ENCODE assay signal across 21 mouse cellular contexts in the genomic region with DNA sequence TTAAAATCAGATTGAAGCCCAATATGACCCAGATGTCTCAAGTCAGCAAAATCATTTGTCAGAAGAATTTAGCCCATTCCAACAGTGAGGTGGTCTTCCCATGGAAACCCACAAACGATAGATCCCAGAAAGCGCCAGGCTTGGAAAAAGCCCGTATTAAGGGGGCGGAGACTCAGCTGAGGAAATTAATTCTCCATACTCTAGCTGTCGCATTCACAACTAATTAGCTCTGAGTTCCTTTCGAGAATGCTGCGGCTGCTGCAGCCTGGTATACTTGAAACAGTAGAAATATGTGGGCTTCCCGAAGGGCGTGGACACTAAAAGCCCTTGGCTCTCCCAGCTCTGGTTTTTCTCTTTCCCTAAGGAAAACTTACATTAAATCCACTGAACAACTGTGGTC.
A peak's percentile ranks its signal among the peaks of the same experiment; 100 is the strongest.
DNase-seq lines count a peak whose midpoint lies in the region; ATAC-seq and TF ChIP-seq lines count a peak whose summit lies in the region.
"Had no signal": no experiment of that assay in that cellular context is flagged by ENCODE, and none has a peak within 500 bp of the region (broad histone marks: within the 10 kb centered on the region; RNA-seq: fewer than 3 reads in every experiment).

No protein-coding gene starts in this region.

- peak; percentile 30 for ATAC-seq in limb, embryonic 14.5 days (ENCODE audit: low FRiP score, low read depth)
- no peak for ATAC-seq in embryonic facial prominence, embryonic 13.5 days (ENCODE audit: insufficient number of reproducible peaks, insufficient read depth, low FRiP score, low TSS enrichment, low read depth)
- ATAC-seq in limb, embryonic 15.5 days (ENCODE audit: insufficient number of reproducible peaks, low FRiP score, low TSS enrichment, low read depth), result no peak
- ATAC-seq: forebrain, embryonic 13.5 days; forebrain, embryonic 15.5 days; forebrain, postnatal 0 days had no signal

- no peaks in the 10 kb centered on the region for H3K36me3 ChIP-seq in limb, embryonic 14.5 days (ENCODE audit: control insufficient read depth, insufficient read depth, low read length)
- no peaks in the 10 kb centered on the region for H3K36me3 ChIP-seq in limb, embryonic 10.5 days
- H3K36me3 ChIP-seq in embryonic facial prominence, embryonic 13.5 days, result no peaks in the 10 kb centered on the region
- no peaks in the 10 kb centered on the region for H3K36me3 ChIP-seq in limb, embryonic 15.5 days
- H3K36me3 ChIP-seq: embryonic facial prominence, embryonic 12.5 days; forebrain, embryonic 15.5 days had no signal

- WGBS in limb, embryonic 14.5 days, result 57% methylated on average over 9 of the region's 9 CpGs
- WGBS in limb, embryonic 10.5 days, result 89% methylated on average over 9 of the region's 9 CpGs
- WGBS in embryonic facial prominence, embryonic 13.5 days, result 34% methylated on average over 9 of the region's 9 CpGs
- 50% methylated on average over 9 of the region's 9 CpGs for WGBS in limb, embryonic 15.5 days

- H3K4me2 ChIP-seq in limb, embryonic 14.5 days (replicated peaks; ENCODE audit: low read depth, low read length, severe bottlenecking), result no peak overlapping the region
- H3K4me2 ChIP-seq in embryonic facial prominence, embryonic 13.5 days, result 0 out of 2 replicates have a peak overlapping the region, but pooled peaks have one; percentile 1
- H3K4me2 ChIP-seq in limb, embryonic 15.5 days, result no peak overlapping the region
- H3K4me2 ChIP-seq: embryonic facial prominence, embryonic 12.5 days; forebrain, embryonic 13.5 days; forebrain, embryonic 15.5 days had no signal

- DNase-seq in heart, adult 11 months, result peak; percentile 64
- no peak for DNase-seq in heart, adult 18-20 months
- DNase-seq in limb, embryonic 14.5 days (ENCODE audit: low spot score), result no peak
- no peak for DNase-seq in limb, embryonic 10.5 days (ENCODE audit: low spot score)
- no peak for DNase-seq in adrenal gland, postnatal 14 days
- DNase-seq in thymus, postnatal 36 days, result no peak
- DNase-seq: adrenal gland, adult 2 months; adrenal gland, postnatal 10 days; adrenal gland, postnatal 36 days; cerebellum, adult 11 months; cerebellum, adult 18-20 months; cerebellum, adult 8-10 months; cerebellum, adult 9-11 months; cerebellum, postnatal 14 days; cerebellum, postnatal 36 days; forebrain, postnatal 0 days had no signal

- H3K9me3 ChIP-seq in limb, embryonic 14.5 days (ENCODE audit: control insufficient read depth, low read length), result peaks cover 5% of the 10 kb centered on the region; the same call in 1 of the 2 replicates
- 0 out of 2 replicates have a peak, but pooled peaks cover 4% of the 10 kb centered on the region for H3K9me3 ChIP-seq in limb, embryonic 10.5 days (replicated peaks)
- H3K9me3 ChIP-seq in embryonic facial prominence, embryonic 13.5 days, result no peaks in the 10 kb centered on the region
- H3K9me3 ChIP-seq in limb, embryonic 15.5 days, result no peaks in the 10 kb centered on the region; the same call in 1 of the 2 replicates
- H3K9me3 ChIP-seq: forebrain, embryonic 13.5 days; forebrain, embryonic 15.5 days had no signal

- no peak overlapping the region for H3K4me3 ChIP-seq in limb, embryonic 14.5 days (replicated peaks; ENCODE audit: low read length)
- H3K4me3 ChIP-seq in limb, embryonic 10.5 days, result no peak overlapping the region
- no peak overlapping the region for H3K4me3 ChIP-seq in embryonic facial prominence, embryonic 13.5 days
- H3K4me3 ChIP-seq in limb, embryonic 15.5 days, result no peak overlapping the region
- H3K4me3 ChIP-seq: embryonic facial prominence, embryonic 12.5 days; forebrain, embryonic 13.5 days; forebrain, embryonic 15.5 days had no signal

- H3K27me3 ChIP-seq in limb, embryonic 14.5 days (ENCODE audit: control insufficient read depth, insufficient read depth, low read length), result no peaks in the 10 kb centered on the region
- H3K27me3 ChIP-seq in limb, embryonic 10.5 days (ENCODE audit: low read depth, poor library complexity, severe bottlenecking), result 0 out of 2 replicates have a peak, but pooled peaks cover 8% of the 10 kb centered on the region
- peaks cover 9% of the 10 kb centered on the region; the same call in 1 of the 2 replicates for H3K27me3 ChIP-seq in embryonic facial prominence, embryonic 13.5 days
- H3K27me3 ChIP-seq in limb, embryonic 15.5 days, result no peaks in the 10 kb centered on the region
- H3K27me3 ChIP-seq: embryonic facial prominence, embryonic 12.5 days; forebrain, embryonic 13.5 days; forebrain, embryonic 15.5 days had no signal

- no peak overlapping the region for H3K9ac ChIP-seq in limb, embryonic 14.5 days (ENCODE audit: low read depth, low read length, severe bottlenecking)
- no peak overlapping the region for H3K9ac ChIP-seq in embryonic facial prominence, embryonic 13.5 days
- H3K9ac ChIP-seq in limb, embryonic 15.5 days, result no peak overlapping the region
- H3K9ac ChIP-seq: embryonic facial prominence, embryonic 12.5 days; forebrain, embryonic 13.5 days; forebrain, embryonic 15.5 days; forebrain, postnatal 0 days had no signal

- H3K27ac ChIP-seq in limb, embryonic 14.5 days (replicated peaks; ENCODE audit: low read depth, low read length), result no peak overlapping the region
- H3K27ac ChIP-seq in limb, embryonic 10.5 days, result no peak overlapping the region
- H3K27ac ChIP-seq in embryonic facial prominence, embryonic 13.5 days, result peak overlapping the region; percentile 0; the same call in 1 of the 2 replicates
- H3K27ac ChIP-seq in limb, embryonic 15.5 days, result peak overlapping the region; percentile 3; the same call in 1 of the 2 replicates
- H3K27ac ChIP-seq: embryonic facial prominence, embryonic 12.5 days; forebrain, embryonic 13.5 days; forebrain, embryonic 15.5 days had no signal

- H3K4me1 ChIP-seq in limb, embryonic 14.5 days (ENCODE audit: control insufficient read depth, insufficient read depth, low read length), result no peaks in the 10 kb centered on the region
- H3K4me1 ChIP-seq in limb, embryonic 10.5 days, result 0 out of 2 replicates have a peak, but pooled peaks cover 5% of the 10 kb centered on the region
- H3K4me1 ChIP-seq in embryonic facial prominence, embryonic 13.5 days, result peaks cover 17% of the 10 kb centered on the region
- no peaks in the 10 kb centered on the region; the same call in 1 of the 2 replicates for H3K4me1 ChIP-seq in limb, embryonic 15.5 days
- H3K4me1 ChIP-seq: forebrain, embryonic 13.5 days; forebrain, embryonic 15.5 days had no signal

- no peak for TF ChIP-seq POLR2A in limb, embryonic 14.5 days (IDR thresholded peaks at IDR 0.05; ENCODE audit: borderline replicate concordance, extremely low read depth, insufficient read depth, insufficient read length)

Comparison
In these comparisons a context has a peak if more than half of its experiments do, and no peak if none do; other contexts are left out.
1. H3K27ac ChIP-seq: peak in embryonic facial prominence, embryonic 13.5 days (single experiment) and limb, embryonic 15.5 days (single experiment); none in limb, embryonic 14.5 days (single experiment) and limb, embryonic 10.5 days (single experiment).